Mouse (Mus musculus): ENCODE results near the gene 1700001C19Rik. TPM values are rescaled to one million over a fixed set of nuclear protein-coding genes. Genes with fewer than 3 reads are reported as not detected.

1700001C19Rik gene
- polyA plus RNA-seq, 1 experiment from 2014 or later = 1.5 TPM

DNA sequence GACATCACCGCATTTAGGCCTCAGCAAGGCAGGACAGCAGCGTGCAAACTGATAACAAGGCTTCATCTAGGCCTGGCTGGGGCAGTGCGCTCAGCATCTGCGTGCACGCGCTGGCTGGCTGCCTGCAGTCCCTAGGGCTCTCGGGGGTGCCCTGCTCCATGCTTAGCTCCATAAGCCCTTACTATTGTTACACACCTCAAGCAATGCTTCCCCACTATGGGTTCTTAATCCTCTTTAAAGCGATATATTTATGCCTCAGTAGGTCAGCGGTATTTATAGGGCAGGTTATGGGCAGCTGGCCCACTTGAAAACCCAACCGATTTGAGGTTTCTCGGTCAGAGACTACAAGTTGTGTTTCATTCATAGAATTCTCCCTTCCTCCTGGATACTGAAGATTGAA is 55.3 kb downstream of the 1700001C19Rik start:
- POLR2A ChIA-PET = interaction anchor here (0.6 kb wide), 2 partner anchors 91 to 523 kb away, joined by 3 read pairs; no protein-coding TSS in a partner anchor
- CTCF ChIA-PET = interaction anchor here (1.1 to 1.7 kb wide), 5 partner anchors 10 to 94 kb away, joined by 3 to 5 read pairs (median 4); no protein-coding TSS in a partner anchor
- TF ChIP-seq CTCF (IDR thresholded peaks at IDR 0.05) = no peak
- no peaks in the 10 kb centered on the region for H3K27me3 ChIP-seq
- in situ Hi-C loops (cut with MboI; ENCODE audit: low pct_unique_long_range_greater_than_20kb) = no loop called here
- ATAC-seq (peak; percentile 69), DNase-seq (ENCODE audit: low read depth, low spot score) (peak; percentile 72)

DNA sequence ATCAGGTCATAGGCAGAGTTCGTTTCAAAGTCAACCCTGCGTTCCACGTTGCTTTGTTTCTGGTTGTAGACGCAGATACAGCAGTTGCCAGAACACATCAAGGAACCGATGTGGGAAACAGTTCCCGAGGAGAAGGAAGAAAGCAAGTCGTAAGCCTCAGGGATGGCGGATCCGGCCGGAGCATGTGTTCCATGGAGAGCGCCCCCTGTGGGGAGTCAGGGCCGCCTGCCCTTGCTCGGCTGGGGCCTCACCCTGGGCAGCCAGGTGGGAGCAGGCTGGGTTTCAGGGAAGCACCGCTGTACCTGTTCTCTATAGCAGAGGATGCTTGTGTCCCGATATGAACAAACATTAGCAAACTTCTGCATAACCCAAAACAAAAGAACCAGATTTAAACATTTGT is 59.0 kb downstream of the 1700001C19Rik start:
- in situ Hi-C loops (cut with MboI; ENCODE audit: low pct_unique_long_range_greater_than_20kb) = loop anchor here (5.0 kb wide), 1 partner anchor 234 kb away; the partner anchor contains the start of genes Bysl, Gm20517 and Med20
- CTCF ChIA-PET = no interaction called here
- no peak for TF ChIP-seq CTCF (IDR thresholded peaks at IDR 0.05)
- DNase-seq (ENCODE audit: low read depth, low spot score) (no peak), ATAC-seq (no peak)
- POLR2A ChIA-PET = interaction anchor here (0.6 kb wide), 1 partner anchor 30 kb away, joined by 3 read pairs; no protein-coding TSS in a partner anchor
- H3K27me3 ChIP-seq = no peaks in the 10 kb centered on the region

DNA sequence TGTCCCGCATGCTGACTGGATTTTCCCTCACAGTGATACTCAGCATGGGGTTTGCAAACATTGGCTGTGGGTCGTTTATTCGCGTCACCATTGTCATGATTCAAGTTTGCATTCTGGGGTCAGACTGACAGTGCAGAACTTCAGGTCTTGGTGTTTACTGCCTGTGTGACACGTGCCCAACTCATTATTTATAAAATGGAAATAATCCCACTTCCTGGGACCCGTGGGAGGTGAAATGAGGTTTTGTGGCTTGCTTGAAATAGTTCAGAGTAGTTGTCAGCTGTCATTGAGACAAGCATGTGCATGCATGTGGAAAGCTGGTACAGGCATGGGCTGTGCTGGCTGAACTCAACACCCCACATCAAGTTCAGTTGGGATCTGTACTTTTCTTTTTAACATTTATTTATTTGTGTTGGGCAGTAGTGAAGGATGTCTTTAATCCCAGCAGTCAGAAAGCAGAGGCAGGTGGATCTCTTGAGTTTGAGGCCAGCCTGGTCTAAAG is 60.3 kb downstream of the 1700001C19Rik start:
- ATAC-seq (no peak), DNase-seq (ENCODE audit: low read depth, low spot score) (no peak)
- H3K27me3 ChIP-seq = no peaks in the 10 kb centered on the region
- TF ChIP-seq CTCF (IDR thresholded peaks at IDR 0.05) = no peak
- ChIA-PET POLR2A (no interaction called here), CTCF (no interaction called here)
- in situ Hi-C loops (cut with MboI; ENCODE audit: low pct_unique_long_range_greater_than_20kb) = loop anchor here (5.0 kb wide), 1 partner anchor 235 kb away; the partner anchor contains the start of genes Bysl, Gm20517 and Med20

DNA sequence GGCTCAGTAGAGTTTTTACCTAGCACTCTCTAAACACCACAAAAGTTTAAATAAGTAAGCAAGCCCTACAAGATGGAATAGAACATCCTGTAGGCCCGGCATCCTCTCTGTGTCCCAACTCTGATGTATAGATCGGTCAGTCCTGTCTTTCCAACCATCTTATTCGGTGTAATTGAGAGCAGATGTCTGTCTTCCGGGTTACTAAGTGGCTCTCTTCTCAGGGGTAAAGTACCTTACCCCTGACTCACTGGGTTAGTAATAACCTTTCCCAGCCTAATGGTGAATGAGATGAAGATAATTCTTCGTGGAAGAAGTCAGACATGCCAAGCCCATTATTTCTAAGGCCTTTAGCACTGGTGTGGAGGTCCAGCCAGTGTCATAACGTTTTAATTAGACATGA is 63.2 kb downstream of the 1700001C19Rik start:
- in situ Hi-C loops (cut with MboI; ENCODE audit: low pct_unique_long_range_greater_than_20kb) = loop anchor here (5.0 kb wide), 1 partner anchor 108 kb away; no protein-coding TSS in a partner anchor
- POLR2A ChIA-PET = no interaction called here
- CTCF ChIA-PET = no interaction called here
- TF ChIP-seq CTCF (IDR thresholded peaks at IDR 0.05) = no peak
- no peaks in the 10 kb centered on the region for H3K27me3 ChIP-seq
- ATAC-seq (no peak), DNase-seq (ENCODE audit: low read depth, low spot score) (peak; percentile 44)

DNA sequence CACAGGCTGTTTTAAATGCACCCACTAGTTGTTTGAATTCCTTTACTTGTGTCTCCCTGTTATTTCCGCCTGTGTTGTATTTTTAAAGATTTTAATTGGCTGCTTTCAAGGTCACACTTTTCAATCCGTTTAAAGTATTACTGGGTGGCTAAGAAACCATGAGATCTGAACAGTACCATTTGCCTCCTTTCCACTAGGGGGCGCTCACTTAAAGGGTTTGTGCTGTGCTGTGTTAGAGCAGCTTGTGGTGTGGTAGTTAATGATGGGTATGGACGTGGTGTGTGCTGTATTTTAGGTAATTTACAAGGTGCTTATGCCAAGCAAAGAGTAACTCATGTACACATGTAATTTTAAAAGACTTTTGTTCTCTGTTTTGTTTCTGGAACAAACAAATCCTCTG is 65.7 kb downstream of the 1700001C19Rik start:
- ChIA-PET CTCF (interaction anchor here (0.5 to 1.6 kb wide), 7 partner anchors 8 to 111 kb away, joined by 3 to 7 read pairs (median 3); no protein-coding TSS in a partner anchor), POLR2A (interaction anchor here (1.0 kb wide), 1 partner anchor 27 kb away, joined by 3 read pairs; no protein-coding TSS in a partner anchor)
- H3K27me3 ChIP-seq = no peaks in the 10 kb centered on the region
- ATAC-seq = peak; percentile 38
- peak; percentile 86 for TF ChIP-seq CTCF (IDR thresholded peaks at IDR 0.05)
- in situ Hi-C loops (cut with MboI; ENCODE audit: low pct_unique_long_range_greater_than_20kb) = loop anchor here (5.0 kb wide), 1 partner anchor 111 kb away; no protein-coding TSS in a partner anchor
- no peak for DNase-seq (ENCODE audit: low read depth, low spot score)

DNA sequence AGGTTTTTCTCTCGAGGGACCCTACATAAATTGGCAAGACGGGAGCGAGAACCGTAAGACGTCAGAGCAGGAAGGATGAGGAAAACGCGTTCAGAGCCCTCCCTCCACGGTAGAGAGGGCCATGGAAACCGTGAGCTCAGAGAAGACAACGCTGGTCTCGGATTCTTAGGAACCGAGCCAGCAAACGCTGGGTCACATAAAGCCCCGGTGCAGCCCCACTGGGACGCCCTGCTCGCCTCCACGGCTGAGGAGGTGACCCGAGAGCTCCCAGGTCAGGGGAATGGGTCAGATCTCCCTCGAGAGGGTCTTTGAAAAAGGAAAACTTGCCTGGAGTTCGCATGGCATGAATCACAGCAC is 68.1 kb downstream of the 1700001C19Rik start:
- DNase-seq (ENCODE audit: low read depth, low spot score) (no peak), ATAC-seq (no peak)
- in situ Hi-C loops (cut with MboI; ENCODE audit: low pct_unique_long_range_greater_than_20kb) = no loop called here
- no peaks in the 10 kb centered on the region for H3K27me3 ChIP-seq
- no peak for TF ChIP-seq CTCF (IDR thresholded peaks at IDR 0.05)
- ChIA-PET POLR2A (no interaction called here), CTCF (interaction anchor here (1.2 kb wide), 1 partner anchor 103 kb away, joined by 3 read pairs; no protein-coding TSS in a partner anchor)

DNA sequence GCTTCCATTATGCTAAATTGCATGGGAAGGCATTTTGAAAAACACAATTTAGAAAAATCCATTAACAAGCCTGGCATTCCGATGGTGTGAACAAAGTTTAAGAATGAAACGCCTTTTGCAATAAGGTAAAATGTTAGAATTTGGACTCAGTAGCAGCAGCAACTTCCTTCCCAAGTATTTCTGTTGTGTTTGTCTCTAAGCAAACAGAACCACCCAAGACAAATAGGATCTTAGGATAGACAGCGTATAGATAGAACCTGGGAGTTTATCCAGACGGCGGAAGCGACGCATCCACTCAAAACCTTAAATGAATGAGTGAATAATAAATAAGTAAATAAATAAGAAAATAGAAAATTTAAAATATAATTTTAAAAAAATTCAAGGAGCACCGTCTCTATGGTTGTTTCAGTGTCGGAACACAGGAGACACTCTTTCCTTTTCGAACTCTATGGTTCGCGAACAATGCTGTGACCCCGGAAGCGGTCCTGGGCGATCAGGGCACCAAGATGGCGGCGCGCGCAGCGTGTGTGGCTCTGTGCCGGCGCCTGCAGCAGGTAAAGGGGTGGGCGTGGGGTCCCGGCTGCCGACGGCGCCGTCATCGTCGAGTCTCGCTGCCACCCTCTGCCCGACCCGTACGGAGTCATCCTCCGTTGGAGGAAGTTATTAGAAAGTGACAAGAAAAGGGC is 68.6 kb downstream of the 1700001C19Rik start, which contains the start of gene Mrps10:
TSS of gene Mrps10 (plus strand) at position 487 of the 686 bp plus-strand sequence.
- CTCF ChIA-PET = interaction anchor here (0.6 to 1.2 kb wide), 2 partner anchors 11 to 104 kb away, joined by 3 read pairs; no protein-coding TSS in a partner anchor
- POLR2A ChIA-PET = no interaction called here
- H3K27me3 ChIP-seq = no peaks in the 10 kb centered on the region
- TF ChIP-seq CTCF (IDR thresholded peaks at IDR 0.05) = no peak
- DNase-seq (ENCODE audit: low read depth, low spot score) (peak; percentile 50), ATAC-seq (peak; percentile 63)
- in situ Hi-C loops (cut with MboI; ENCODE audit: low pct_unique_long_range_greater_than_20kb) = no loop called here

Other genes with a start within 250 kb of the 1700001C19Rik start
- gene Mrps10, start 68.5 kb downstream of the 1700001C19Rik start, polyA plus RNA-seq (2021) = 46.8 TPM
- gene Guca1b, start 52.0 kb downstream of the 1700001C19Rik start, polyA plus RNA-seq (2021) = 0.37 TPM
- 0.13 TPM for gene Guca1a, start 36.8 kb downstream of the 1700001C19Rik start, polyA plus RNA-seq (2021)
- 20.0 TPM for gene AI661453, start 761 bp downstream of the 1700001C19Rik start, polyA plus RNA-seq (2021)
- 17.8 TPM for gene Taf8, start 64.9 kb upstream of the 1700001C19Rik start, polyA plus RNA-seq (2021)
- 99.7 TPM for gene Ccnd3, start 67.7 kb upstream of the 1700001C19Rik start, polyA plus RNA-seq (2021)
- gene Bysl, start 174.1 kb upstream of the 1700001C19Rik start, polyA plus RNA-seq (2021) = 18.2 TPM
- 36.3 TPM for gene Med20, start 174.2 kb upstream of the 1700001C19Rik start, polyA plus RNA-seq (2021)
- 2.4 TPM for gene Gm20517, start 174.2 kb upstream of the 1700001C19Rik start, polyA plus RNA-seq (2021)
- 10.0 TPM for gene Usp49, start 193.3 kb upstream of the 1700001C19Rik start, polyA plus RNA-seq (2021)

Measured in Patski (cell line).